Mouse (Mus musculus) testis, adult 10 weeks (tissue): ENCODE results near the gene Ier5l. TPM values are rescaled to one million over a fixed set of nuclear protein-coding genes. Genes with fewer than 3 reads are reported as not detected.

Source experiments
- polyA plus RNA-seq: library from polyadenylated mRNA; stranded (reverse); fragments of 350-450 nt; fragmentation: Illumina TruSeq; extraction: RNeasy Lipid Tissue Mini Kit (QIAGEN cat#74804); gene quantifications from one replicate; pipeline ENCODE4 v1.2.3, GENCODE M21; 2014; ENCODE audit warnings: low read depth, low replicate concordance

Gene Ier5l
- not detected for polyA plus RNA-seq

GRCm38 (mm10) chr2:30474039-30474438 lies at the start of gene Ier5l:
Gene Ier5l, minus strand, starts transcription at chr2:30474219.

Other genes starting within 250 kb of the Ier5l start
- gene Lrrc8a, start 236.5 kb downstream of the Ier5l start, polyA plus RNA-seq = 0.77 TPM
- not detected for gene Gm28035, start 233.7 kb downstream of the Ier5l start, polyA plus RNA-seq
- gene Phyhd1, start 208.0 kb downstream of the Ier5l start, polyA plus RNA-seq = 0.41 TPM
- 16.6 TPM for gene Gm28038, start 193.2 kb downstream of the Ier5l start, polyA plus RNA-seq
- 2.2 TPM for gene Dolk, start 187.9 kb downstream of the Ier5l start, polyA plus RNA-seq
- 107 TPM for gene Nup188, start 187.8 kb downstream of the Ier5l start, polyA plus RNA-seq
- gene Sh3glb2, start 114.9 kb downstream of the Ier5l start, polyA plus RNA-seq = 0.39 TPM
- gene Miga2, start 110.0 kb downstream of the Ier5l start, polyA plus RNA-seq = 0.29 TPM
- 1.2 TPM for gene Dolpp1, start 82.0 kb downstream of the Ier5l start, polyA plus RNA-seq
- gene Crat, start 58.4 kb downstream of the Ier5l start, polyA plus RNA-seq = 107 TPM
- 5.1 TPM for gene Ptpa, start 58.2 kb downstream of the Ier5l start, polyA plus RNA-seq
- 0.38 TPM for gene Cstad, start 120.8 kb upstream of the Ier5l start, polyA plus RNA-seq